Mouse (Mus musculus): ENCODE data around the gene Mgat5. TPM values are rescaled to one million over a fixed set of nuclear protein-coding genes. Genes with fewer than 3 reads are reported as not detected.

Gene Mgat5
- polyA plus RNA-seq, 1 experiment from 2014 or later = 22.2 TPM

GRCm38 (mm10) chr1:127496737-127497543 is 292.1 kb downstream of the Mgat5 start:
- H3K9me3 ChIP-seq (ENCODE audit: control insufficient read depth, low read length) = no peaks in the 10 kb centered on the region
- no peaks in the 10 kb centered on the region for H3K27me3 ChIP-seq (ENCODE audit: control insufficient read depth, insufficient read depth, low read length)
- no peak overlapping the region for H3K4me2 ChIP-seq (ENCODE audit: low read depth, low read length)

GRCm38 (mm10) chr1:127498746-127499145 is 293.9 kb downstream of the Mgat5 start:
- no peak overlapping the region for H3K4me3 ChIP-seq (ENCODE audit: low read depth, low read length)
- no peak overlapping the region for H3K27ac ChIP-seq (ENCODE audit: low read depth, low read length)
- no peaks in the 10 kb centered on the region; the same call in 1 of the 2 replicates for H3K4me1 ChIP-seq (ENCODE audit: control insufficient read depth, insufficient read depth, low read length)
- H3K4me2 ChIP-seq (ENCODE audit: low read depth, low read length) = no peak overlapping the region
- no peaks in the 10 kb centered on the region for H3K9me3 ChIP-seq (ENCODE audit: control insufficient read depth, low read length)
- H3K27me3 ChIP-seq (ENCODE audit: control insufficient read depth, insufficient read depth, low read length) = no peaks in the 10 kb centered on the region
- H3K36me3 ChIP-seq (ENCODE audit: control insufficient read depth, insufficient read depth, low read length) = no peaks in the 10 kb centered on the region
- no peak for ATAC-seq (ENCODE audit: low read depth)
- 68% methylated on average over 9 of the region's 9 CpGs for WGBS
- no peak overlapping the region for H3K9ac ChIP-seq (replicated peaks; ENCODE audit: low read depth, low read length)

More at GRCm38 (mm10) chr1:127496737-127497543, 292.1 kb downstream of the Mgat5 start:
- H3K9ac ChIP-seq (replicated peaks; ENCODE audit: low read depth, low read length) = no peak overlapping the region
- no peak overlapping the region for H3K4me3 ChIP-seq (ENCODE audit: low read depth, low read length)
- H3K27ac ChIP-seq (ENCODE audit: low read depth, low read length) = no peak overlapping the region
- peak; percentile 70; the same call in 1 of the 2 replicates for ATAC-seq (ENCODE audit: low read depth)
- no peaks in the 10 kb centered on the region; the same call in 1 of the 2 replicates for H3K4me1 ChIP-seq (ENCODE audit: control insufficient read depth, insufficient read depth, low read length)
- 35% methylated on average over 9 of the region's 9 CpGs for WGBS
- no peaks in the 10 kb centered on the region for H3K36me3 ChIP-seq (ENCODE audit: control insufficient read depth, insufficient read depth, low read length)

GRCm38 (mm10) chr1:127500219-127500618 is 295.4 kb downstream of the Mgat5 start:
- WGBS = 7% methylated on average over 8 of the region's 8 CpGs
- Histone ChIP-seq H3K9me3 (ENCODE audit: control insufficient read depth, low read length) (no peaks in the 10 kb centered on the region), H3K4me3 (ENCODE audit: low read depth, low read length) (no peak overlapping the region), H3K4me1 (ENCODE audit: control insufficient read depth, insufficient read depth, low read length) (no peaks in the 10 kb centered on the region; the same call in 1 of the 2 replicates), H3K27me3 (ENCODE audit: control insufficient read depth, insufficient read depth, low read length) (no peaks in the 10 kb centered on the region), H3K9ac (replicated peaks; ENCODE audit: low read depth, low read length) (no peak overlapping the region), H3K27ac (ENCODE audit: low read depth, low read length) (peak overlapping the region; percentile 67), H3K36me3 (ENCODE audit: control insufficient read depth, insufficient read depth, low read length) (no peaks in the 10 kb centered on the region), H3K4me2 (ENCODE audit: low read depth, low read length) (no peak overlapping the region)
- peak; percentile 72; the same call in 1 of the 2 replicates for ATAC-seq (ENCODE audit: low read depth)

GRCm38 (mm10) chr1:127500701-127501100 is 295.9 kb downstream of the Mgat5 start:
- Histone ChIP-seq H3K27ac (ENCODE audit: low read depth, low read length) (peak overlapping the region; percentile 67), H3K9ac (replicated peaks; ENCODE audit: low read depth, low read length) (no peak overlapping the region), H3K4me2 (ENCODE audit: low read depth, low read length) (no peak overlapping the region), H3K4me3 (ENCODE audit: low read depth, low read length) (no peak overlapping the region), H3K27me3 (ENCODE audit: control insufficient read depth, insufficient read depth, low read length) (no peaks in the 10 kb centered on the region), H3K36me3 (ENCODE audit: control insufficient read depth, insufficient read depth, low read length) (no peaks in the 10 kb centered on the region), H3K9me3 (ENCODE audit: control insufficient read depth, low read length) (no peaks in the 10 kb centered on the region), H3K4me1 (ENCODE audit: control insufficient read depth, insufficient read depth, low read length) (no peaks in the 10 kb centered on the region; the same call in 1 of the 2 replicates)
- WGBS = 57% methylated on average over 17 of the region's 17 CpGs
- peak; percentile 21; the same call in 1 of the 2 replicates for ATAC-seq (ENCODE audit: low read depth)

- Histone ChIP-seq H3K4me3 (ENCODE audit: low read depth, low read length) (no peak overlapping the region), H3K9me3 (ENCODE audit: control insufficient read depth, low read length) (no peaks in the 10 kb centered on the region), H3K4me1 (ENCODE audit: control insufficient read depth, insufficient read depth, low read length) (peaks cover 17% of the 10 kb centered on the region; the same call in 1 of the 2 replicates), H3K36me3 (ENCODE audit: control insufficient read depth, insufficient read depth, low read length) (no peaks in the 10 kb centered on the region), H3K4me2 (ENCODE audit: low read depth, low read length) (no peak overlapping the region), H3K9ac (replicated peaks; ENCODE audit: low read depth, low read length) (no peak overlapping the region), H3K27ac (ENCODE audit: low read depth, low read length) (peak overlapping the region; percentile 34; the same call in 1 of the 2 replicates), H3K27me3 (ENCODE audit: control insufficient read depth, insufficient read depth, low read length) (no peaks in the 10 kb centered on the region)
- WGBS = 51% methylated on average over 10 of the region's 10 CpGs
- no peak for ATAC-seq (ENCODE audit: low read depth)
Observed at GRCm38 (mm10) chr1:127507042-127507650, 302.3 kb downstream of the Mgat5 start.

GRCm38 (mm10) chr1:127508067-127508739 is 303.4 kb downstream of the Mgat5 start:
- H3K27me3 ChIP-seq (ENCODE audit: control insufficient read depth, insufficient read depth, low read length) = no peaks in the 10 kb centered on the region
- H3K9me3 ChIP-seq (ENCODE audit: control insufficient read depth, low read length) = no peaks in the 10 kb centered on the region
- H3K9ac ChIP-seq (replicated peaks; ENCODE audit: low read depth, low read length) = no peak overlapping the region
- H3K4me3 ChIP-seq (ENCODE audit: low read depth, low read length) = no peak overlapping the region
- peak; percentile 67; the same call in 1 of the 2 replicates for ATAC-seq (ENCODE audit: low read depth)
- no peaks in the 10 kb centered on the region for H3K36me3 ChIP-seq (ENCODE audit: control insufficient read depth, insufficient read depth, low read length)
- peak overlapping the region; percentile 67; the same call in 1 of the 2 replicates for H3K27ac ChIP-seq (ENCODE audit: low read depth, low read length)
- peaks cover 17% of the 10 kb centered on the region; the same call in 1 of the 2 replicates for H3K4me1 ChIP-seq (ENCODE audit: control insufficient read depth, insufficient read depth, low read length)
- no peak overlapping the region; the same call in 1 of the 2 replicates for H3K4me2 ChIP-seq (ENCODE audit: low read depth, low read length)
- WGBS = 42% methylated on average over 16 of the region's 16 CpGs

- Histone ChIP-seq H3K4me3 (ENCODE audit: low read depth, low read length) (no peak overlapping the region), H3K36me3 (ENCODE audit: control insufficient read depth, insufficient read depth, low read length) (no peaks in the 10 kb centered on the region), H3K9ac (replicated peaks; ENCODE audit: low read depth, low read length) (no peak overlapping the region), H3K9me3 (ENCODE audit: control insufficient read depth, low read length) (no peaks in the 10 kb centered on the region), H3K4me1 (ENCODE audit: control insufficient read depth, insufficient read depth, low read length) (peaks cover 17% of the 10 kb centered on the region; the same call in 1 of the 2 replicates), H3K27me3 (ENCODE audit: control insufficient read depth, insufficient read depth, low read length) (no peaks in the 10 kb centered on the region), H3K27ac (ENCODE audit: low read depth, low read length) (peak overlapping the region; percentile 44; the same call in 1 of the 2 replicates), H3K4me2 (ENCODE audit: low read depth, low read length) (no peak overlapping the region)
- ATAC-seq (ENCODE audit: low read depth) = peak; percentile 39; the same call in 1 of the 2 replicates
- WGBS = 65% methylated on average over 8 of the region's 8 CpGs
Observed at GRCm38 (mm10) chr1:127508921-127509320, 304.1 kb downstream of the Mgat5 start.

GRCm38 (mm10) chr1:127511362-127511761 is 306.5 kb downstream of the Mgat5 start:
- H3K9me3 ChIP-seq (ENCODE audit: control insufficient read depth, low read length) = no peaks in the 10 kb centered on the region
- 81% methylated on average over 6 of the region's 6 CpGs for WGBS

More at GRCm38 (mm10) chr1:127511362-127511761, 306.5 kb downstream of the Mgat5 start:
- no peak overlapping the region for H3K27ac ChIP-seq (ENCODE audit: low read depth, low read length)
- no peaks in the 10 kb centered on the region for H3K27me3 ChIP-seq (ENCODE audit: control insufficient read depth, insufficient read depth, low read length)
- no peak for ATAC-seq (ENCODE audit: low read depth)
- H3K36me3 ChIP-seq (ENCODE audit: control insufficient read depth, insufficient read depth, low read length) = no peaks in the 10 kb centered on the region
- no peak overlapping the region for H3K4me2 ChIP-seq (ENCODE audit: low read depth, low read length)
- no peak overlapping the region for H3K4me3 ChIP-seq (ENCODE audit: low read depth, low read length)
- no peak overlapping the region for H3K9ac ChIP-seq (replicated peaks; ENCODE audit: low read depth, low read length)
- H3K4me1 ChIP-seq (ENCODE audit: control insufficient read depth, insufficient read depth, low read length) = peaks cover 17% of the 10 kb centered on the region; the same call in 1 of the 2 replicates
